Mouse (Mus musculus) CD4-positive, CD25-positive, alpha-beta regulatory T cell (primary cell): Measurements from ENCODE around the gene Shisa4. TPM values are rescaled to one million over a fixed set of nuclear protein-coding genes. Genes with fewer than 3 reads are reported as not detected.

Experiments
- polyA plus RNA-seq: library from polyadenylated mRNA; unstranded; fragments of 100-300 nt; shearing (Covaris generic); gene quantifications from one replicate; pipeline ENCODE4 v1.2.1, GENCODE M21; 2017

The Shisa4 gene
- polyA plus RNA-seq, result 0.34 TPM

DNA sequence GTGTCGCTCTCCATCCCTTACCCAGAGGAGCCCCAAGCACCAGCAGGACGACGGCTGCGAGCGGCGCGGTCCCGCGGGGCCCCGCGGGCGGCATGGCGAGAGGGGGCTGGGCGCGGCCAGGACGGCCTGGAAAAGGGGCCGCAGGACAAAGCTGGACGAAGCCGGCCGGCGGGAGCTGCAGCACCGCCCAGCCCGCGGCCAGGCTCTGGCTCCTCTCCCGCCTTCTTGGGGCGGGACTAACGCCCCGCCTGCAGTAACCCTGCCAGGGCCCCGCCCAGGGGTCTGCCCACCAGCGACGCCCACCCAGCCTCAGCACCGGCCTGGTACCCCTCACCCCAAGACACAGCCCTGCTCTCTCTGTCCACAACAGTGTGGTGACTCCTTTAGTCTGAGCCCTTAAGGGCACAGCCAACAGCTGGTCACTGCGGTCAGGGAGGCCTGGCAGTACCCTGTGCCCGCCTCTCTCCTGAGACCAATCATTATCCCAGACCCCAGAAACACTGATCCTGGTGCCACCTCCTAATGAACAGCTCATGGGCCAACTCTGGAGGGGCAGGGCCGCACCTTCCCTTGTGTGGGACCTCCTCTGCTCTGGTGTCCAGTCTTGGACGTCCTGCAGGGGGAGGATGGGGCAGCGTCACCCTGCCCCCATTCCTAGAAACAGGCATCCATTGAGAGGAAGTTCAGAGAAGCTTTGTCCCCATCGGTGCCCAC, at the start of gene Shisa4:
Gene Shisa4, minus strand, starts transcription at position 370 of the 714 bp plus-strand sequence.

DNA sequence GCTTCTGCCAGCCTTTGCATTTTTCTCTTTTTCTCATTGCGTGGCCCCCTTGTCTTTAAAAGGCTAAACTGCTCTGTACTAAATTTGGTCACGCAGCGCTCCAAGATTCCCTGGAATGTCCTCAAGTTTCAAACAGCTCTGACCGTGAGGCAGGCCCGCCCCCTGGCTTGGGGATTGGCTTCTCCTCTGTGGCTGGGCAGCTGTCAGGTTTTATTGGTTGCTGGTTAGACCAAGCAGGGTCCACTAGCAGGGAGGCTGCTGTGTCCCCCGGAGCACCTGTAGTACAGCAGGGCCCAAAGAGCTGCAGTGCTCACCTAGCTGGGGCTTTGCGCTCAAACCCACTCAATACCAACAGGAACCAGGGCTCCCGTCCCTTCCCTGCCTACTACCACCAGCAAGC, 50.5 kb downstream of the Shisa4 start, which contains the start of gene Lmod1:
Gene Lmod1, plus strand, starts transcription at position 237 of the 400 bp plus-strand sequence.

Other genes starting within 250 kb of the Shisa4 start
- gene Ptpn7, start 242.5 kb downstream of the Shisa4 start, polyA plus RNA-seq, result 227 TPM
- gene Arl8a, start 228.4 kb downstream of the Shisa4 start, polyA plus RNA-seq, result 71.2 TPM
- 0.11 TPM for gene Gpr37l1, start 207.6 kb downstream of the Shisa4 start, polyA plus RNA-seq
- not detected for gene Elf3, start 116.7 kb downstream of the Shisa4 start, polyA plus RNA-seq
- gene Rnpep, start 91.2 kb downstream of the Shisa4 start, polyA plus RNA-seq, result 92.4 TPM
- gene Timm17a, start 61.5 kb downstream of the Shisa4 start, polyA plus RNA-seq, result 117 TPM
- gene Lmod1, start 50.4 kb downstream of the Shisa4 start, polyA plus RNA-seq, result not detected
- gene Ipo9, start 55.3 kb upstream of the Shisa4 start, polyA plus RNA-seq, result 57.8 TPM
- 0.56 TPM for gene Nav1, start 232.1 kb upstream of the Shisa4 start, polyA plus RNA-seq